In genomic region chr3:101377256-101378024, GRCm38 (mm10) we compare ENCODE assay signal across 8 mouse cellular contexts. TPM values are rescaled to one million over a fixed set of nuclear protein-coding genes. Genes with fewer than 3 reads are reported as not detected.
DNase-seq lines count a peak whose midpoint lies in the region; ATAC-seq and TF ChIP-seq lines count a peak whose summit lies in the region.

No protein-coding gene starts in this region.

- no peaks in the 10 kb centered on the region for H3K36me3 ChIP-seq in spleen, adult 2 months (ENCODE audit: control insufficient read depth, insufficient read depth, low read length)
- H3K36me3 ChIP-seq in hindbrain, embryonic 13.5 days, result no peaks in the 10 kb centered on the region

- no peak for TF ChIP-seq POLR2A in spleen, adult 2 months (IDR thresholded peaks at IDR 0.05; ENCODE audit: low read depth, low read length)

- H3K9me3 ChIP-seq in hindbrain, embryonic 13.5 days, result no peaks in the 10 kb centered on the region

- peak overlapping the region; percentile 89 for H3K4me2 ChIP-seq in hindbrain, embryonic 13.5 days

- peaks cover 12% of the 10 kb centered on the region for H3K27me3 ChIP-seq in spleen, adult 2 months (ENCODE audit: control insufficient read depth, insufficient read depth, low read length)
- H3K27me3 ChIP-seq in hindbrain, embryonic 13.5 days, result 0 out of 2 replicates have a peak, but pooled peaks cover 3% of the 10 kb centered on the region

- no peak for TF ChIP-seq CTCF in spleen, adult 2 months (IDR thresholded peaks at IDR 0.05; ENCODE audit: extremely low read depth, insufficient read depth, insufficient read length, insufficient replicate concordance)

- peak; percentile 23; the same call in 1 of the 2 replicates for ATAC-seq in hindbrain, embryonic 13.5 days (ENCODE audit: low FRiP score)
- ATAC-seq in megakaryocyte-erythroid progenitor cell, adult 5-6 weeks (replicated peaks; ENCODE audit: low FRiP score, low TSS enrichment, poor library complexity, severe bottlenecking), result 0 out of 2 replicates have a peak, but pooled peaks have one; percentile 5

- peak; percentile 11 for DNase-seq in cerebellum, adult 11 months
- no peak for DNase-seq in cerebellum, postnatal 4 days (ENCODE audit: low spot score in 2 of 2)
- no peak for DNase-seq in spleen, adult 2 months (ENCODE audit: low read depth in 1 of 2, low spot score in 2 of 2)
- no peak for DNase-seq in spleen, postnatal 36 days (ENCODE audit: low spot score in 2 of 2)
- no peak for DNase-seq in urinary bladder, postnatal 25 days (ENCODE audit: low spot score)
- DNase-seq in embryo, embryonic 9.5 days (ENCODE audit: extremely low spot score), result no peak

- H3K4me1 ChIP-seq in spleen, adult 2 months (ENCODE audit: control insufficient read depth, insufficient read depth, insufficient read length), result peaks cover 5% of the 10 kb centered on the region
- H3K4me1 ChIP-seq in hindbrain, embryonic 13.5 days (replicated peaks), result peaks cover 51% of the 10 kb centered on the region

- peak overlapping the region; percentile 56; the same call in 1 of the 2 replicates for H3K4me3 ChIP-seq in spleen, adult 2 months (ENCODE audit: extremely low read depth, insufficient read depth, insufficient read length)
- H3K4me3 ChIP-seq in hindbrain, embryonic 13.5 days, result peak overlapping the region; percentile 85

- H3K9ac ChIP-seq in hindbrain, embryonic 13.5 days, result peak overlapping the region; percentile 97

- H3K27ac ChIP-seq in spleen, adult 2 months (ENCODE audit: insufficient read depth, low read length), result no peak overlapping the region
- H3K27ac ChIP-seq in hindbrain, embryonic 13.5 days, result peak overlapping the region; percentile 90

- WGBS in spleen, adult 2 months, result 2% methylated on average over 61 of the region's 62 CpGs
- under 1% methylated on average over 55 of the region's 62 CpGs for WGBS in hindbrain, embryonic 13.5 days

RNA-seq across cellular contexts. Expression of gene Igsf3, which starts 0.6 kb away (rescaled TPM):
- polyA plus RNA-seq in spleen, adult 2 months (2012; rRNA removed), result 1.4 and 2.1 TPM in 2 replicates
- 81.4 and 87.9 TPM in 2 replicates for polyA plus RNA-seq in hindbrain, embryonic 13.5 days (2015; fragmentation: Nextera tagmentation; extraction: Ambion mirVana)
- 14.2 and 22.4 TPM in 2 replicates for total RNA-seq in megakaryocyte-erythroid progenitor cell, adult 5-6 weeks (2014; fragmentation: Nextera tagmentation)
- total RNA-seq in megakaryocyte-erythroid progenitor cell, adult 5-6 weeks (2017), result 8.4 and 12.3 TPM in 2 replicates

Comparison
In these comparisons a context has a peak if more than half of its experiments do, and no peak if none do; other contexts are left out.
1. RNA of gene Igsf3, which starts 0.6 kb away (polyA plus RNA-seq): 81.4 to 87.9 TPM in hindbrain, embryonic 13.5 days; 1.4 to 2.1 TPM in spleen, adult 2 months; every median in the first group is over 10 times any median in the second.